Mouse (Mus musculus) thymus, adult 18-20 months (tissue): ENCODE measurements at regions not wholly inside any gene's neighbourhood (a gene's known extent, or its start where the extent isn't known, plus 50 kb on each side); places are given as distances from the start of the nearest gene placed in this dataset.

Experiments used
- DNase-seq, 2 experiments: peaks; one replicate each; pipeline ENCODE4 v3.0.0; 2022; ENCODE audit warnings: mixed read lengths in 2 of 2

DNA sequence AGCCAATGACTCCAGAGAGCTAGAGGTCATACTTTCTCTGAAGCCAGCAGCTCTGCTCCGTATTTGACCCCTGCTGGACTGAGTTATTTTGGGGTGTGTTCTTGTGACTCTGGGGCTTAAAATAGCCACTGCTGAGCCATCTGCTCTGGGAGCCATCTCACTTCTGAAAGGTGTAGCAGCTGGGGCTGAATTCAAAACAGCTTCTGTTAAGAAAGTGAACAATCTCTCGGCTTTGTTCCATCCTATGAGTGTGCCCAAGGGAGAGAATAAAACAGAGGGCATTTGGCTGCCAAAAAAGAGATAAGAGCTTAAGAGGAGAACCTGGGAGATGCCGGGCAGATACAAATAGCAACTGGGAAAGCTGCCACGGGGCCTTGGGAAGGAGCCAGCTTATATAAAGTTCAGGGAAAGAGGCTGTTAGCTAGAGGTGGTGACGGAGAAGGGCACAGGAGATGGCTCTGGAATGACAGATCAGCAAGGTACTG lies 611.7 kb upstream of the Castor2 start:
- DNase-seq = no peak

DNA sequence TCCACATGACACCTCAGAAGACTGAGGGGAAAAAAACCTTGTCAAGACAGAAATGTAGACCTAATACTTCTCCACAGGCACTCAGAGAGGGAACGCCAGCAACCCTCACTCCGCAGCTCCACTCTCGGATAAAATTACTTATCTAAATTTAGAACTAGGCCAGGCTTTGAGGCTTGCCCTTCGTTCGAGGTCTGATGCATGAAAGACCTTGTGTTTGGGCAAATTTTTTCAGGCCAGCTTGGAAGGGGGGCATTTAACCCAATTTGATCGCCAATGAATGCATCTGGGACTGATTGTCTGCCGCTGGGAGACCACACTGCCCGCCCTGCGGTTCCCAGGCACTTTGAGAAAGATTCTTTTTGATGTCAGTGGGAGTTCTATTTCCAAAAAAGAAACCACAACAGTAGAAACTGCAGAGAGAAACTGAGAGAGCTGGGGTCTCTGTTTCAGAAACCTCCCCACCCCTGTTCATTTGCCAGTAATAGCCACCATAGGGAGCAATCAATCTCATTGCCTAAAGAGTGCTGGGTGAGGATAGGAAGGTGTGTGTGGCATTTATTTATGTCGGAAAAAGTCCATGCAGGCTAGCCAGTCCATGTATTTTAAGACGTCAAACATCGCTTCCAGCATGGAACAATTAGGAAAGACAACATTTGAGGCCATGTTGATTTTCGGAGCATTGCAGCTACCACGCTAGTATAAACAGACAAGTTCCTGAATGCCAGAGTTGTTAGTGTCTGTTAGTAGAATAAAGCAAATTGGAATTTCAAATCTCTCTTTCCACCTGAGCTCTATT lies 617.0 kb upstream of the Castor2 start:
- DNase-seq = no peak

DNA sequence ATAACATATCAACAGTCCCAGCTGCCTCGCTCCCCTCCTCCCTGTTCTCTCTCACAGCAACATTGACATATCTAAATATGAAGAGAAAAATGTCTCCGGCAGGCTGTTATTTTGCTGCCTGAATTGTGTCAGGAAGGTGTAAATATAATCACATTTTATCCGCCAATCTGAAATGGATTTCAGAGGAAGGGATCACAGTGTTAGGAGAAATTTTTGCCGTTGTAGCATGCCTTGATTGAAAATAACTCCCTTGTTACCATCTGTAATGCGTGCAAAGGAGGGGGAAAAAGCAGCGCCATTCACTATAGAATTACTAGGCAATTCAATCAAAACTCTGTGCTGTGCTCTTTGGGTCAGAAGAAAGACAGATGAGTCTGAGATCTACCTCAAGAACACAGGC lies 620.3 kb upstream of the Castor2 start:
- no peak for DNase-seq

DNA sequence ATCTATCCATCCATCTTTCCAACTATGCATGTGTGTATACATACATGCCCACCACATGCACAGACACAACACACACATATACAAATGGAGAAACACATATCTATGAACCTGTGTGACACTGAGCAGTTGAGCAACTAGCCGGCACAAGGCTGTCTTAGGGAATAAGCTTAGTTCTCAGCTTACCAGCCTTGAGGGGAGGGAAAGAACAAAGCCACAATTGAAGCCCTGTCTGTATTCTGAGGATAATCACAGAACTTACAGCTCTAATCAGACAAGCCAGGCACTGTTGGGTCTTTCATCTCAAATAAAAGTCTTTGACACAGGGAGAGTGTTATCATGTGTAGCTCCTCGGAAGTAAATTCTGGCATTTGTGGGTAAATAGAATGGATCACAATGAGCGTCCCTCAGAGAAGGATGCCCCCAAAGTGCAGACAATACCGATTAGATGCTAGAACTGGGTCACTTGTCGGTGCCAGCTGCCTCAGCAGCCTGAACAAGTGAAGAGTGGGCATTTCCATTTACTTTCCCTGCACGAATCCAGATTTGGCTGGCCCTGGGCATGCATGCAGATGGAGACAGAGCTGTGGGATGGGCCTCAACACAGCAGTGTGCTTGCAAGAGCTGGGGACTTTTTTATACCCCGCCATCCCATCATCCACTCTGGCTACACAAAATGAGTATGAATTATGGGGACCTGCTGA lies 646.0 kb upstream of the Castor2 start:
- DNase-seq = no peak

DNA sequence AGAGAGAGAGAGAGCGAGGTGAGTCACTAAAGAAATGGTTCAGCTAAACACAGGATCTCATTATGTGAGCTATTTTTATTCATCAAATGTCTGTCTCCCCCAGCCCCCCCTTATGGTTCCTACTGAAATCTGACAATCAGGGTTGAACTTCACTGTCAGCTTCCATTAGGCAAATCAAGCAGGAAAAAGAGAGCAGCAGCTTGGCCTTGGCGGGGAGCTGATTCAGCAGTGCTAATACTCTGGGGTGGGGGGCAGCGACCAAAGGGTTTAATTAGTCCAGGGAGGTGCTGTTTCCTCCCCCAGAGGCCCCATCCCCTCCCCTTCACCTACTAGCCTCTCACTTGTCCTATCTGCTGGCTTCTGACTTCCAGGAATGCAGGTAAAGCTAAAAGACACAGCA lies 649.6 kb upstream of the Castor2 start:
- no peak for DNase-seq

DNA sequence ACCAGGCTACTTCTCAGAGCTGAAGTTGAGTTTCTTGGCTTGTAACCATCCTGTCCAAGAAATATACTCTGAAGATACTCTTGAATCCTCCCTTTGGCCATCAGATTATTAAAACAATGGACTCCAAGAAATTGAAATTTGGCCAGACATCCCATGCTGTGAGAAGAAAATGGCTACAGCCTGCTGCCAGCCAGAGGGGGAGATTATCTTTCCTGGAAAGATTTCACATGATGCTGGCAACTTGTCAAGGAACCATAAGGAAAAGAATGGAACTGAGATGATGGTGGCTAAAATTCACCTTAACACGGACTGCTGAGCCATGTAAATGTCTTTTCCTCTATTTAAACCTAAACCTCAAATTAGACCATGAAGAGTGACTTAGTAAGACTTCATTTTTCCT lies 698.7 kb upstream of the Castor2 start:
- DNase-seq = no peak

DNA sequence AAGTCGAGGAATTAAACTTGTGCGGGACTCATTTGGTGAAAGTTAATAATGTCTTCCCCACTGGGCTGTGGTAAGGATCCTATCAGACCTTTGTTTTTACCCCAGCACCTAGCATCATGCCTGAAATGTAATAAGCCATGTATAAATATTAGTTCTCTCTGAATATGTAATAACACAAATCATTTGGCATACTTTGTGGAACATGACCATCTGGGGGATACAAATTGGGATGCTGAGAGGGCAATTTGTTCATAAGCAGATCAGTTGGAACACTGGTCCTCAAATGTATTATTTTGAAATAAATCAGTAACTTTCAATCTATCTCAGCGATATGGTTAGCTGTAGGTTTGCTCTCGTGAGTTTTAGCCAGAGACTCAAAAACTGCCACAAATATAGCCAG lies 709.6 kb upstream of the Castor2 start:
- DNase-seq = no peak

DNA sequence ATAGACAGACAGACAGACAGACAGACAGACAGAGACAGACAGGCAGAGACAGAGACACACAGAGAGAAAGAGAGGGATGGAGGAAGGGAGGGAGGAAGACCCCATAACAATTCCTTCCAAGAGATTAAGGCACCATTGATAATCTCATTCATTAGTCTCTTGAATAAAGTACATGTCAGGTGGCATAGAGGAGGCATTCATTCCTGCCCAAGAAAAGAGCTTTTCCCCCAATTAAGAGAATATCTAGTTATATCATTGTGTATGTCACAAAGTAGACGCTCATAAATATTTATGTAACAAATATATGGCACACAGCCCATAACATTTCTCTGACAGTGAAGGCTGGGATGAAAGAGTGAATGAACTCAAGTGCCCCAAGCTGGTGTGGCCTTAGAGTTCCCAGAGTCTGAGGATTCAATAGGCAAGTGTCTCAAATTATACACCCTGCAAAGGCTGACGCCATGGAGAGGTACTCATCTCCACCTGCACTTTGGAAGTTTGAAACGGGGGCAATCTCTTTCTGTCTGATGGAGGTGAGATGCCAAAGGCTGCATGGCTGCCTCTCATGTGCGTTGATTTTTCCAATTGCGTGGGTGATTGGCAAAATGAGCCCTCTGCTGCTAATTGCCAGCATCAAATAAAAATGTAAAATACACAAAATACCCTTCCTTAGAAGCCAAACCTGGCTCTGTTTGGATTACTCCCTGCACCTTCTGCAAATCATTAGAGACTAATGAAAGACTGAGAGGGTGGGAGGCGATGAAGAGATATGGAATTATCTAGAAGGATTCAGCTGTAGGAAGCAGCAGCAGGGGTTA lies 710.3 kb upstream of the Castor2 start:
- DNase-seq = no peak

DNA sequence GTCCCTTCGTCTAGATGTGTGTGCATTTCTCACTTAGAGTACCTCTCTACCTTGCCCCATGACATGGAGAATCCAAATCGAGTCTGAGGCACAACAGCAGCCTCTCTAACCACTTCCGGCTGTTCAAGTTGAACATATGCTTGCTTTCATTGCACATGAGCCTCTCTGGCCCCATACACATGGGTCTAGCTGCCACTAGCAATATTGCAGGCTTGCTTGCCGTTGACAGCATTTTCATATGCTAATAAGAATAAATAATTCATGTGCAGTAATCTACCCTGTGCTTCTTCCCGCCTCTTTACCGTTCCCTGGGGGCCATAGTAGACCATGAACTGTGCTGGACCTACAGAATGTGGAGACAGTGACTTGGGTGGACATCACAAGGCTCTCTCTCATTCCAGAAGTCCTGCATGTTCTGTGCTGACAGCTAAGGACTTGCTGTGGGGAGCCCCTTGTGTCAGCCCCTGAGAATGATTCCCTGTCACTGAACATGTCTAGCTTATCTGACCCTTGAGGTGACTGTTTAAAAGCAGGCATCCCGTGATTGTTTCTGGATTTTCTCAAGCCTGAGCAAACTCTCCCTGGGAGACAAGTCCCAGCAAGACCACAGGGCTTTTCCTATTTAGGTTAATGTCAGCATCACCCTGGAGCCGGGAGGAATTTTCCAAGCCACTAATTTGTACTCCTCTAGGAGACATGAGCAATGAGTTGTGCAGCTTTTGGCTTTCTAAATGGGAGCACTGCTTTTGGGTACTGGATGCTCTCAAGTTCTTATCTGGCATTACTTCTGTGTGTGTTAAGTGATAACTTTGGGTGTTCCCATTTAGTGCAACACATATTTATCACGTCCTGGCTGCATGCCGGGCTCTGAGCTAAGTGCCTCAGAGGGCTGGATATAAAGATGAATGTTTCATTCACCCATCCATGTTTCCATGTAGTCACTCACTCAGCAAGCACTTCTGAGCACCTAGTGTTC lies 713.8 kb upstream of the Castor2 start:
- DNase-seq = no peak

DNA sequence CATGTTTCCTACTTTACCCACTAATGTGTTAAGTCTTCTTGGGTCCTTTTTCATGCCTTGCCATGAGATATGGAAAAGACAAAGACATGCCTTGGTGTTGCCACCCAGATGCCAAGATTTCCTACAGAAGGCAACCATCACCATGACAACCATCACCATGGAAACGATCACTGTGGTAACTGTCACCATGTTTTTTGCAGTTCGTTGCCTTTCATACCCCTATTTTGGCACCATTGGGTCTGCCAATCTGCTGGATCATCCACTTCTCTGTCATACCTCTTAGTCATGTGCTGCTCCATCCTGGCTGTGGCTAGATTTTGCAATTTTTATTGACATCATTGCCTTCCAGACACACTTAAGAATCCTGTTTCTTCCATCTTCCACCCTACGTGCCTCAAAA lies 733.7 kb upstream of the Castor2 start:
- DNase-seq = no peak

DNA sequence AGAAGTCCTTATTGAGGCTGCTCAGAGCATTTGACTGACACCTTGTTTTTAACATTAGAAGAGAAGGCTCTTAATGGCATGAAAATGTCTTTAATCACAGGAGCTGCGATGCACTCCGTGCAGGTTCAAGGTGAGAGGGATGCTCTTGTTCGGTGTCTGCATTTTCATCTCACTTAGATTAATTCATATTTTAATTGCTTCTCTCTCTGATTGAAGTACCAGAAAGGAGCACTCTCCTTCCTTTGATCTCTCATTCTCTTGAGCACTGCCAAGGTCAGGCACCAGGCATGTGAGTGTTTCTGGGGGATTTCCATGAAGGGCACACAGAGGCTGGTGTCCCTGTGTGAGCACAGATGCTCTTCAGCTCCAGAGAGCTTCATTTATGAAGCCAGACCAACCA lies 752.0 kb upstream of the Castor2 start:
- no peak for DNase-seq

DNA sequence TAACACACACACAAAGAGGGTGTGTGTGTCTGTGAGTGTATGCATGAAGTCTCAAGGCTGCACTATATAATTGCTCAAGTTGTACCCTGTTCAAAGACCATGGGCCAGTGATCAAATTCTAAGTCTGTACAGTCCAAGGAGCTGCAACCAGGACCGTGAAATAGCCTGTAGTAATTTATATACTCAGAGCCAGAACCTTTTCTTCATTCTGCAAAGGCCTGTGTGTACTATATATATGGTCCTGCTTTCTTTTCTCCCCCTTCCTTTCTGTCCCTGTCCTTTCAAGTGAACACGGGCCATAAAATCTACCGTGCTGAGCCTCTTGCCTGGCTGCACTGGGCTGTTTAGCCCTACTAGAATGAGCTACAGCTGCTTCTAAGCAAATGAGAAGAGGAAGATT lies 757.5 kb upstream of the Castor2 start:
- DNase-seq = no peak

DNA sequence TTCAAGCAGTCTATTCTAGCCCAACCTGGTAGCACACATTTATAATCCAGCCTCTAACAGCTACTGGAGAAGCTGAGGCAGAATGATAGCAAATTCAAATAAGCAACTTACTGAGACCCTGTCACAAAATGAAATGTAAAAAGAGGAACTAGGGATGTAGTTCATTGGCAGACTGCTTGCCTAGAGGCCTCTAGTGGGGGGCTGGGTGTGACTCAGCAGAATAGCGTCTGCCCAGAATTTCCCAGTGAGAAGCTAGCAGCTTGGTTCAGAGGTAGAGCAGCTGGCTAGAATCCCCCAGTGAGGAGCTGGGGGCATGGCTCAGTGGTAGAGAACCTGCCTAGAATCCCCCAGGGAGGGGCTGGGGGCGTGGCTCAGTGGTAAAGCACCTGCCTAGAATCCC lies 777.5 kb upstream of the Auts2 start:
- no peak for DNase-seq

DNA sequence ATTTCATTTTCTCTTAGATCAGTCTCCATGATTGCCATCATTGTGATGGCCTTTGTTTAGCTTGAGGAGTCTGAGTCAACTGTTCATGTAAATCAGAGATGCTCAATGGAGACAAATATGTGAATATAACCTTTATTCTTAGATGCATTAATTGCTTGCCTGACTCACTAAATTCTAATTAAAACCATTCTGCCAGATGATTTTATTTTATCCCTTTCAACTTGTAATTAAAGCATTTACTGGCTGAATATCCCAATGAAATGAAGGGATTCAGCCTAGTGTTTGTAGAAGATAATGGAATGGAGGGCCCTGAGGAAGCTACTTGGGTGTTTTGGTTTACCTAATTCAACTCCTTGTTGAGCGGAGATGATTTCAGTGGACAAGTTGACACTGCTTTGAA lies 777.1 kb upstream of the Auts2 start:
- no peak for DNase-seq

DNA sequence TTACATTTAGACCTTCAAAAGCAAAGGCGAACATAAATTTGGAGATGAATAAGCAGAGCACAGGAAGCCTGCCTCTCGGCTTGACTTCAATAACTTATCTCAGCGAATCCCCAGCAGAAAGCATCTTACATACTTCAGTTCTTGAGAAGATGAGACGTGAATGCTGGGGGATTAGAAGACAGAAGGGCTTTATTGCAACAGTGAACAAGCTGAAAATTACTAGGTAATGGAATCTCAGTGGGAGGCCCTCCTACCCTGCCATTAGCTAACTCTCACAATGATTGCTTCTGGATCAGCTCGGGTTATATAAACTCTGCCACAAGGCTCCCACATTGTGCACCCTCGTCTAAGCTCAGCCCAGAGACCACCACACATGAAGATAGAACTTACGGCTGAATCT lies 770.9 kb upstream of the Auts2 start:
- no peak for DNase-seq

DNA sequence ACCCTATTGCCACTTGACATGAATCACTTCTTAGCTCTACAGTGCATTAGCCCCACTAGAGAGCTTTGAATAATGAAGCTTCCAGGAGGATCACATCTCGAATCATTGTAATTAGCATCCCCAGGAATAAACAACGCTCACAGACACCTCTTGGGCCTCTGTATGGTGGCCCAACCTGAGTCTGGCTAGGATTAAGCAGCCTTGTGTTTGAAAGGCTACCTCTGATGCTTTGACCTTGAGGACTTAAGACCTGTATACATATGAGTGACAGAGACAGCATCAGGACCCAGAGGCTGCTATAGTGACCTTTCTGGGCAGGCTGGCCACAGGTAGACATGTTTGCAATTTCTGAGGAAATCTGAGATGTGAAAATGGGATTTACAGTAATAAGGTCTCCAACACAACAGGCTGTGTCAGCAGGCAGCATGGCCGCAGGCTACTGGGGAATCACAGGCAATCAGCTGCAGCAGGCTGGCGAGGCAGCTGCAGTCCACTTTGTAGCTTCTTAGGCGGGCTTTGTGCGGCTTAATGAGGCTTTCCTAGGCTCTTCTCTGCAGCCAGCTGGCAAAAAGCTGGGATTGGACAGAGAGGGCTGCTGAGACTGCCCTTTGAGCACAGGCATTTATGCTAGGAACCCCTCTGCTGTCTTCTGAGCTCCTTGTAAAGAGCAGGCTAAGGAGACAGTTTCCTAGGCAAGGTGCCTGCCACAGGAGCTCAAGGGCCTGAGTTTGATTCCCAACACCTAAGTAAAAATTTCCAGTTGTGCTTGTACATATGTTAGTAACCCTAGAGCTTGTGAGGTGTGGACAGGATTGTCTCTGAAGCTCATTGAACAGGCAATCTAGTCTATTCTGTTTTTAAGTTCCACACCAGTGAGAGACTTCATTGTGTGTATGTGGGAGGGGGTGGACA lies 768.1 kb upstream of the Auts2 start:
- no peak for DNase-seq

DNA sequence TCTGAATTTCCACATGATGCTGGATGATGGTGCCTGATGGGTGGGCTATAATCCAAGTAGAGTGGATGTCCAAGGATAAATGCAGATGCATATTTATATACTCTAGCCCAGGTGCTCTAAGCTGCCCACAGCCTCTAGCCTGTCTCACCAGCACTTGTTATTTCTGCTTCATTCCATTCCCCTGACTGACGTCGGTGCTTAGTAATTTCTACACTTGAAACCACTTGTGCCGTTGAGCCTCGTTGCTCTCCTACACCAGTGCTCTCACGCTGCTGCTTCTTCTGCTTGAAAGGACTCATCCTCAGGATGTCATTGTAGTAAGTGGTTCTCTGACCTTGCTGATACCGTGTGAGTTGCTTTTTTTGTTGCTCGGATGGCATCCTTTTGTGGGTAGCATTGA lies 724.7 kb upstream of the Auts2 start:
- no peak for DNase-seq

DNA sequence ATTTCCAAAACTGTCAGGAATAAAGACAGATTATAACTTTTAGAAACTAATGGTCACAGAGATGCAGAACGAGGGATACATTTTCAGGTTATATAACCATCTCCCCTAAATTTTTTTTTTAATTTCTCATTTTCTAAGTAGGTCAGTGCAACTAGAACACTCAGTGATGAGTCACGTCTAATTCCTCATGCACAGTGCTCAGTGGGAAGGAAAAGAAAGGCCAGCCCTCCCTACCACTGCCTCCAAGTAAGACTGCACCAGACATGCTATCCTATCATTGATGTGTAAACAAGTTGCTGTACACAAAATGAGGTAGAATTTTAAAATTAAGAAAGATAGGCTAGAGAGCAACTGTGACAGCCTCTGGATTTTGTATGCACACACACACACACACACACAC lies 724.2 kb upstream of the Auts2 start:
- DNase-seq = no peak

DNA sequence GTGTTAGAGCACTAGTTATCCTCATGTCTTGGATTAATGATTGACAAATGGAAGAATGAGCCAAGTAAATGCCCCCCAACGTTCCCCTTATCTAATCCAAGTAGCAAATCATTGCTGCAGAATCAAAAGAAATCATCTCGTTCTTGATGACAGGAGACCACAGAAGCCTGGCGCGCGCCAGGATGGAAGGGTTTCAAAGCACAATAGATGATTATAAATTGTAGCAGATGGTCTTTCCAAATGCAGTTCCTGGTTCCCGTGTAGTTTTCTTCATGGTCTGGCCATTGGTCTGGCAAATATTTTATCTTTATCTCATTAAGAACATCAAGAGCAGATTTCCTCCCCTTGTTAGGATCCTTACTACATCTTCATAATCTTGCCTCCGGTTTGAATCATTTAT lies 721.8 kb upstream of the Auts2 start:
- DNase-seq = no peak

DNA sequence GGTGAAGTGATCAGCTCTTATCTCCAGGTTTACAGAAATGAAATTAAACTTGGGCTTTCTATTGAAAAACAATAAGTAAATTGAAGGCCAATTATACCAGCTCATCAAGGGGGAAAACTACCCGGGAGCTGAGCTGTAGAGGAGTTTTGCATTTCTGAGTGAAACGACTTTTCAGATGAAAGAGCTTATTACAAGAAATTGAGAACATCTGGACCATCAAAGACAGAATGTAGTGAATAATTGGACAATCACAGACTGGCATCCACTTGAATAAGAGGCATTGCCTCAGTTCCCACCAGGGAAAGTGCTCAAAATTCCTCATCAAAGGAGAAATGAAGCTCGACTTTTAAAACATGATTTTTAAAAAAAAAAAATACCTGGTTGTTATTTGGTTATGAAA lies 675.7 kb upstream of the Auts2 start:
- no peak for DNase-seq

DNA sequence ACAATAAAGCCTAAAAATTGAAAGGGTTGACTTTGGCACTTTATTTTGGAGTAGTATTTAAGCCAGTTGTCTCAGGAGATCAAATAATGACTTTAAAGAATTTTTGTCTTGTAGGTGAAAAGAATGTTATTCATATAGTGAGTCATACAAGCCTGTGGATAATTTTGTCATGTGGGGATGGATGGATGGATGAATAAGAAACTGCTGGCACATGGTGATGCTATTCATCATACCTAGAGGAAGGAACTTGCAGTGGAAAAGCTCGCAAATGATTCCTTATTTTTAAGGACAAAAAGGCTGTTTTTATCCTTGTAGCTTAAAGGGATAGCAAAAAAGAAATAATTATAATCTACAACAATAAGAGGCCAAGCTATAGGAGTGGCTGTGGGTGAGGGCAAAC lies 655.4 kb upstream of the Auts2 start:
- no peak for DNase-seq
